Mouse (Mus musculus): ENCODE measurements around the gene Gpc5. TPM values are rescaled to one million over a fixed set of nuclear protein-coding genes. Genes with fewer than 3 reads are reported as not detected.

The Gpc5 gene
- total RNA-seq, 1 experiment, result 0.40 TPM

DNA sequence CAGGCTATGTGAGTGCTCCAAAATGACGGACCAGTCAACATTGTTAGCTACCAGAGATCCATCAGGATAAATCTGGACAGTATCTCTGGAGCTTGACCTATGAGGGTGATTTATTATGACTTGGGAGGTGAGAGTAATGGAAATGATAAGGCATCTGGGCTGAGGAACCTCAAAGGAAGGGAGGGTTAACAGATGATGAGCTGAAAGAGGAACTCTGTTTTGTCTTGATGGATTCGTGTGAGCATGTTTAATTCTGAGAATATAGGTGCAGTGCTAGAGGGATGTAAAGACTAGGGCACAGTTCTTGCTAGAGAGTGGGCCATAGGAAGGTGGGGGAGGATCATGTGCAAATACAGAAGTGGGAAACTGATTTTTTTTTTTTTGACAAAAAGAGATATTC is 232.2 kb downstream of the Gpc5 start:
- Histone ChIP-seq H3K4me1 (ENCODE audit: control insufficient read depth in 2 of 2, insufficient read depth in 2 of 2, low read length in 2 of 2, poor library complexity in 1 of 2) (no peaks in the 10 kb centered on the region), H3K27ac (ENCODE audit: insufficient read depth, low read depth, low read length, poor library complexity, severe bottlenecking) (no peak overlapping the region), H3K4me3 (ENCODE audit: insufficient read depth in 1 of 2, low read depth in 1 of 2, low read length in 2 of 2, poor library complexity in 1 of 2, severe bottlenecking in 1 of 2) (no peak overlapping the region), H3K36me3 (ENCODE audit: control insufficient read depth, insufficient read depth, low read length, poor library complexity, severe bottlenecking) (no peaks in the 10 kb centered on the region), H3K9me3 (ENCODE audit: control insufficient read depth, insufficient read depth, low read depth, low read length) (no peaks in the 10 kb centered on the region), H3K9ac (ENCODE audit: insufficient read depth, low read depth, low read length, poor library complexity, severe bottlenecking) (no peak overlapping the region)
- no peak for TF ChIP-seq ZC3H11A (IDR thresholded peaks at IDR 0.05; ENCODE audit: borderline replicate concordance, low read depth, low read length)
- TF ChIP-seq ZNF384 (IDR thresholded peaks at IDR 0.05; ENCODE audit: low read depth, low read length), result no peak
- no peak for TF ChIP-seq CHD2 (IDR thresholded peaks at IDR 0.05; ENCODE audit: low read depth, low read length)
- no peak for TF ChIP-seq HCFC1 (IDR thresholded peaks at IDR 0.05; ENCODE audit: borderline replicate concordance, insufficient read depth, low read length)
- no peak for TF ChIP-seq MAFK (IDR thresholded peaks at IDR 0.05; ENCODE audit: insufficient read depth, low read depth, low read length)
- in situ Hi-C loops (cut with MboI; ENCODE audit: low sequenced_read_pairs in 2 of 2, unreplicated experiment in 2 of 2), result no loop called here
- DNase-seq (ENCODE audit: low read depth, low spot score), result no peak

DNA sequence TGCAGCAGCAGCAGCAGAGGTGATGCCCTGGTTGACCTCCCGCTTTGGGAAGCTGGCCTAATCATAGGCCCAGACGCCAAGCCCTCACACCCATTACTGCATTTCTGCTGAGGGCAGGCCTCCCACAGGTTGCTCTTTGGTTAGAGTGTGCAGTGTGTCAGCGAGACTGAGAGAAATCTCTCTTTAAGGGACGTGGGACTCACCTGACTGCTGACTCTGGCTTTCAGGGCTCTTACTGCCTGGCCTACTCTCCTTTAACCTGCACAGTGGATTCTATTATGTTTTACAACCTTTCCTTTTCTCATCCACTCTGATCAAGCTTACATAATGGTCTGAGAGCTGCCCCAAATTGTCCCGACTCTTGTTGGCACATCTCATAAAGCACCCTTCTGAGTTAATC is 234.4 kb downstream of the Gpc5 start:
- TF ChIP-seq MAFK (IDR thresholded peaks at IDR 0.05; ENCODE audit: insufficient read depth, low read depth, low read length) (no peak), CHD2 (IDR thresholded peaks at IDR 0.05; ENCODE audit: low read depth, low read length) (no peak), ZC3H11A (IDR thresholded peaks at IDR 0.05; ENCODE audit: borderline replicate concordance, low read depth, low read length) (no peak), ZNF384 (IDR thresholded peaks at IDR 0.05; ENCODE audit: low read depth, low read length) (no peak), HCFC1 (IDR thresholded peaks at IDR 0.05; ENCODE audit: borderline replicate concordance, insufficient read depth, low read length) (no peak)
- DNase-seq (ENCODE audit: low read depth, low spot score), result no peak
- Histone ChIP-seq H3K4me1 (ENCODE audit: control insufficient read depth in 2 of 2, insufficient read depth in 2 of 2, low read length in 2 of 2, poor library complexity in 1 of 2) (no peaks in the 10 kb centered on the region), H3K4me3 (ENCODE audit: insufficient read depth in 1 of 2, low read depth in 1 of 2, low read length in 2 of 2, poor library complexity in 1 of 2, severe bottlenecking in 1 of 2) (no peak overlapping the region), H3K27ac (ENCODE audit: insufficient read depth, low read depth, low read length, poor library complexity, severe bottlenecking) (no peak overlapping the region), H3K36me3 (ENCODE audit: control insufficient read depth, insufficient read depth, low read length, poor library complexity, severe bottlenecking) (no peaks in the 10 kb centered on the region), H3K9ac (ENCODE audit: insufficient read depth, low read depth, low read length, poor library complexity, severe bottlenecking) (no peak overlapping the region), H3K9me3 (ENCODE audit: control insufficient read depth, insufficient read depth, low read depth, low read length) (no peaks in the 10 kb centered on the region)
- in situ Hi-C loops (cut with MboI; ENCODE audit: low sequenced_read_pairs in 2 of 2, unreplicated experiment in 2 of 2), result no loop called here

DNA sequence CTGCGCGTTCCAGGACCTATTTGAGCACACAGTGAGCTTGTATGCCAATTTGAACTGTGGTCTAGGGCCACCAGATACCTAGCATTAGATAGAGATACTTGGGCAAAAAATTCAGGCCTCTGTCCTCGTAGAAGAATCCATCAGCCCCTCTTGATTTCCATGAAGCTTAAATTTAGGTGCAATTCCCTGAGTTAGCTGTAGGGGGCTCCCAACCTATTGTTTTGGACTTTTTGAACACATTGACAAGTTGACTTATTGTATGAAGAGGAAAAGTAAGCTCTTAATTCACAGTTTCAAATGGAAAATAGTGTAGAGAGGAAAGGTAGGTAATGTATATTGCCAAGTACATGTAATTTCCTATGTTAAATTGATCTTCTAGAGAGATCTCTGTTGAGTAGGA is 247.1 kb downstream of the Gpc5 start:
- peak; percentile 31 for DNase-seq (ENCODE audit: low read depth, low spot score)
- Histone ChIP-seq H3K36me3 (ENCODE audit: control insufficient read depth, insufficient read depth, low read length, poor library complexity, severe bottlenecking) (no peaks in the 10 kb centered on the region), H3K27ac (ENCODE audit: insufficient read depth, low read depth, low read length, poor library complexity, severe bottlenecking) (no peak overlapping the region), H3K4me3 (ENCODE audit: insufficient read depth in 1 of 2, low read depth in 1 of 2, low read length in 2 of 2, poor library complexity in 1 of 2, severe bottlenecking in 1 of 2) (no peak overlapping the region), H3K9me3 (ENCODE audit: control insufficient read depth, insufficient read depth, low read depth, low read length) (no peaks in the 10 kb centered on the region), H3K9ac (ENCODE audit: insufficient read depth, low read depth, low read length, poor library complexity, severe bottlenecking) (no peak overlapping the region), H3K4me1 (ENCODE audit: control insufficient read depth in 2 of 2, insufficient read depth in 2 of 2, low read length in 2 of 2, poor library complexity in 1 of 2) (no peaks in the 10 kb centered on the region)
- in situ Hi-C loops (cut with MboI; ENCODE audit: low sequenced_read_pairs in 2 of 2, unreplicated experiment in 2 of 2), result no loop called here
- no peak for TF ChIP-seq ZC3H11A (IDR thresholded peaks at IDR 0.05; ENCODE audit: borderline replicate concordance, low read depth, low read length)
- TF ChIP-seq CHD2 (IDR thresholded peaks at IDR 0.05; ENCODE audit: low read depth, low read length), result no peak
- no peak for TF ChIP-seq MAFK (IDR thresholded peaks at IDR 0.05; ENCODE audit: insufficient read depth, low read depth, low read length)
- no peak for TF ChIP-seq HCFC1 (IDR thresholded peaks at IDR 0.05; ENCODE audit: borderline replicate concordance, insufficient read depth, low read length)
- no peak for TF ChIP-seq ZNF384 (IDR thresholded peaks at IDR 0.05; ENCODE audit: low read depth, low read length)

DNA sequence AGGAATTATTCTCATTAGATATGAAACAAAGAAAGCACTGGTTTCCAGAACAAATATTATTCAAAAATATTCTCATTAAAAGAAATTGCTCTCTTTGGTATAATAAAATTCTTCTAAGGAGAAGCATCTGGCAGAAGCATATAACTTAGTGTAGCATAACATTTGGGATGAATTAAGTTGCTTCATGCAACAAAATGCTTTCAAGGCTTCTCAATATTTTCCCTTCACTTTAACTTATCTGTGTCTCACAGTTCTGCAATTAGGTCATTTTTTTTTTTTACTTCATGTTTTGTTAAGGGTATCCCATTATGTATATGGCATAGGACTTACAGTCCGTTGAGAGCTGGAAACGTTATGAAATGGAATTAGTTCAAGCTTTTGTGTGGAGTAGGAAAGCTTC is 250.6 kb downstream of the Gpc5 start:
- DNase-seq (ENCODE audit: low read depth, low spot score), result no peak
- Histone ChIP-seq H3K27ac (ENCODE audit: insufficient read depth, low read depth, low read length, poor library complexity, severe bottlenecking) (no peak overlapping the region), H3K36me3 (ENCODE audit: control insufficient read depth, insufficient read depth, low read length, poor library complexity, severe bottlenecking) (no peaks in the 10 kb centered on the region), H3K4me3 (ENCODE audit: insufficient read depth in 1 of 2, low read depth in 1 of 2, low read length in 2 of 2, poor library complexity in 1 of 2, severe bottlenecking in 1 of 2) (no peak overlapping the region), H3K9ac (ENCODE audit: insufficient read depth, low read depth, low read length, poor library complexity, severe bottlenecking) (no peak overlapping the region), H3K9me3 (ENCODE audit: control insufficient read depth, insufficient read depth, low read depth, low read length) (no peaks in the 10 kb centered on the region), H3K4me1 (ENCODE audit: control insufficient read depth in 2 of 2, insufficient read depth in 2 of 2, low read length in 2 of 2, poor library complexity in 1 of 2) (no peaks in the 10 kb centered on the region)
- TF ChIP-seq ZNF384 (IDR thresholded peaks at IDR 0.05; ENCODE audit: low read depth, low read length) (no peak), HCFC1 (IDR thresholded peaks at IDR 0.05; ENCODE audit: borderline replicate concordance, insufficient read depth, low read length) (no peak), ZC3H11A (IDR thresholded peaks at IDR 0.05; ENCODE audit: borderline replicate concordance, low read depth, low read length) (no peak), MAFK (IDR thresholded peaks at IDR 0.05; ENCODE audit: insufficient read depth, low read depth, low read length) (no peak), CHD2 (IDR thresholded peaks at IDR 0.05; ENCODE audit: low read depth, low read length) (no peak)
- in situ Hi-C loops (cut with MboI; ENCODE audit: low sequenced_read_pairs in 2 of 2, unreplicated experiment in 2 of 2), result no loop called here

DNA sequence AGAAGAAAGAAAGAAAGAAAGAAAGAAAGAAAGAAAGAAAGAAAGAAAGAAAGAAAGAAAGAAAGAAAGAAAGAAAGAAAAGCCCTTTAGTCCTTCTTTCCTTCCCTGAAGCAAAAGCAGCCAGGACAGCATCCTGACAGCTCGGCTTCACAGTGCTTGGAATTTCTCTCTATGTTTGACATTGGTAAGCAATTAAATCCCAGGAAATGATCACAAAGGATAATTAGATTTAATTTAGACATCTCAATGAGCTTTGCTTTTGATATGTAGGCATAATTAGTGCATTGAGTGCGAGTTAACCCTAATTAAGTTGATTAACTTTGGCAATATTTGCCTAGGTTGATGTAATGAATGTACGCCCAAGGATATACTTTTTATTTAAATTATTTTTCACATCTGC is 257.4 kb downstream of the Gpc5 start:
- in situ Hi-C loops (cut with MboI; ENCODE audit: low sequenced_read_pairs in 2 of 2, unreplicated experiment in 2 of 2), result no loop called here
- no peaks in the 10 kb centered on the region for H3K9me3 ChIP-seq (ENCODE audit: control insufficient read depth, insufficient read depth, low read depth, low read length)
- no peak for DNase-seq (ENCODE audit: low read depth, low spot score)
- TF ChIP-seq ZNF384 (IDR thresholded peaks at IDR 0.05; ENCODE audit: low read depth, low read length) (no peak), HCFC1 (IDR thresholded peaks at IDR 0.05; ENCODE audit: borderline replicate concordance, insufficient read depth, low read length) (no peak), MAFK (IDR thresholded peaks at IDR 0.05; ENCODE audit: insufficient read depth, low read depth, low read length) (no peak), CHD2 (IDR thresholded peaks at IDR 0.05; ENCODE audit: low read depth, low read length) (no peak), ZC3H11A (IDR thresholded peaks at IDR 0.05; ENCODE audit: borderline replicate concordance, low read depth, low read length) (no peak)
- no peaks in the 10 kb centered on the region for H3K36me3 ChIP-seq (ENCODE audit: control insufficient read depth, insufficient read depth, low read length, poor library complexity, severe bottlenecking)
- no peaks in the 10 kb centered on the region for H3K4me1 ChIP-seq (ENCODE audit: control insufficient read depth in 2 of 2, insufficient read depth in 2 of 2, low read length in 2 of 2, poor library complexity in 1 of 2)
- H3K4me3 ChIP-seq (ENCODE audit: insufficient read depth in 1 of 2, low read depth in 1 of 2, low read length in 2 of 2, poor library complexity in 1 of 2, severe bottlenecking in 1 of 2), result no peak overlapping the region
- no peak overlapping the region for H3K27ac ChIP-seq (ENCODE audit: insufficient read depth, low read depth, low read length, poor library complexity, severe bottlenecking)
- no peak overlapping the region for H3K9ac ChIP-seq (ENCODE audit: insufficient read depth, low read depth, low read length, poor library complexity, severe bottlenecking)
